Mouse (Mus musculus): Measurements from ENCODE around the gene Ttf1. TPM values are rescaled to one million over a fixed set of nuclear protein-coding genes. Genes with fewer than 3 reads are reported as not detected.

The Ttf1 gene
- total RNA-seq, 2 experiments from 2014 or later, result 13.0 to 18.6 TPM

GRCm38 (mm10) chr2:29124571-29124935 lies 64.5 kb downstream of the Ttf1 start:
- no peak for ATAC-seq (ENCODE audit: poor library complexity, severe bottlenecking)

- ATAC-seq (ENCODE audit: poor library complexity, severe bottlenecking), result peak; percentile 97
These were observed 65.1 kb downstream of the Ttf1 start for GRCm38 (mm10) chr2:29124936-29125701.

- peak; percentile 45 for ATAC-seq (ENCODE audit: poor library complexity, severe bottlenecking)
These were observed 70.2 kb downstream of the Ttf1 start for GRCm38 (mm10) chr2:29130118-29130899.

GRCm38 (mm10) chr2:29135161-29135560 lies 75.1 kb downstream of the Ttf1 start:
- ATAC-seq (ENCODE audit: poor library complexity, severe bottlenecking), result no peak

Other genes starting within 250 kb of the Ttf1 start
- 6.1 and 7.1 TPM in 2 replicates for gene Gtf3c4, start 219.9 kb upstream of the Ttf1 start, total RNA-seq (2015)
- gene Gtf3c4, start 219.9 kb upstream of the Ttf1 start, total RNA-seq (2017), result 8.4 and 9.3 TPM in 2 replicates
- gene Ddx31, start 219.9 kb upstream of the Ttf1 start, total RNA-seq (2015), result 6.0 and 9.6 TPM in 2 replicates
- gene Ddx31, start 219.9 kb upstream of the Ttf1 start, total RNA-seq (2017), result 9.4 and 9.9 TPM in 2 replicates
- gene Barhl1, start 143.6 kb upstream of the Ttf1 start, total RNA-seq (2015), result not detected in 2 replicates
- not detected in 2 replicates for gene Barhl1, start 143.6 kb upstream of the Ttf1 start, total RNA-seq (2017)
- gene Cfap77, start 5.2 kb upstream of the Ttf1 start, total RNA-seq (2015), result 0.32 TPM in 1 of 2 replicates, not detected in the other
- gene Cfap77, start 5.2 kb upstream of the Ttf1 start, total RNA-seq (2017), result not detected in 2 replicates
- gene Setx, start 63.9 kb downstream of the Ttf1 start, total RNA-seq (2015), result 33.0 and 42.0 TPM in 2 replicates
- 51.4 and 81.2 TPM in 2 replicates for gene Setx, start 63.9 kb downstream of the Ttf1 start, total RNA-seq (2017)
- gene Ntng2, start 192.7 kb downstream of the Ttf1 start, total RNA-seq (2015), result 22.2 and 24.6 TPM in 2 replicates
- 8.4 and 22.8 TPM in 2 replicates for gene Ntng2, start 192.7 kb downstream of the Ttf1 start, total RNA-seq (2017)